Mouse (Mus musculus) forebrain, embryonic 11.5 days (tissue): Measurements from ENCODE around the gene Cdk5r1. TPM values are rescaled to one million over a fixed set of nuclear protein-coding genes. Genes with fewer than 3 reads are reported as not detected.

Source experiments
- ATAC-seq: fragments of 200-750 bp; cut with Nextera tagmentation; replicated peaks from 2 replicates; pipeline ENCODE4 v1.8.0; 2017; ENCODE audit warnings: moderate TSS enrichment; ENCODE audit not compliant: low FRiP score
- DNase-seq: peaks from one replicate; pipeline ENCODE4 v3.0.0-alpha.2; 2017; ENCODE audit warnings: low spot score
- H3K27ac ChIP-seq: fragments of 300-500 bp; sonication (generic); 2 replicates; pipeline ENCODE4 v1.5.1; 2014; ENCODE audit warnings: low read depth, low read length
- H3K27me3 ChIP-seq: fragments of 300-500 bp; sonication (generic); 2 replicates; pipeline ENCODE4 v1.6.1; 2014; ENCODE audit warnings: mild to moderate bottlenecking, low read length, mixed read lengths; ENCODE audit not compliant: control insufficient read depth, insufficient read depth
- H3K36me3 ChIP-seq: fragments of 300-500 bp; sonication (generic); 2 replicates; pipeline ENCODE4 v1.6.1; 2014; ENCODE audit warnings: mild to moderate bottlenecking, low read length, moderate library complexity, mixed read lengths; ENCODE audit not compliant: control insufficient read depth, insufficient read depth
- H3K4me1 ChIP-seq: fragments of 300-500 bp; sonication (generic); replicated peaks from 2 replicates; pipeline ENCODE4 v1.6.1; 2014; ENCODE audit warnings: low read length, mixed read lengths; ENCODE audit not compliant: control insufficient read depth, insufficient read depth
- H3K4me2 ChIP-seq: fragments of 300-500 bp; sonication (generic); 2 replicates; pipeline ENCODE4 v1.6.1; 2014; ENCODE audit warnings: low read depth, mild to moderate bottlenecking, low read length, moderate library complexity, mixed read lengths; ENCODE audit not compliant: severe bottlenecking
- H3K4me3 ChIP-seq: fragments of 300-500 bp; sonication (generic); 2 replicates; pipeline ENCODE4 v1.5.1; 2014; ENCODE audit warnings: low read depth, low read length
- H3K9ac ChIP-seq: fragments of 300-500 bp; sonication (generic); 2 replicates; pipeline ENCODE4 v1.6.1; 2014; ENCODE audit warnings: low read length
- H3K9me3 ChIP-seq: fragments of 300-500 bp; sonication (generic); 2 replicates; pipeline ENCODE4 v1.6.1; 2016; ENCODE audit warnings: low read length, mixed read lengths; ENCODE audit not compliant: control insufficient read depth
- WGBS: fragments of 180-500 bp; shearing (Covaris S2); extraction: QIAGEN DNeasy Blood & Tissue Kit; methylation state at CpG from one replicate; pipeline ENCODE4 v1.1.7; 2014; 5-methylcytosine and 5-hydroxymethylcytosine counted together
- polyA plus RNA-seq: library from polyadenylated mRNA; unstranded; fragments of >200 nt; fragmentation: Nextera tagmentation; extraction: Ambion mirVana; gene quantifications from 2 replicates; pipeline ENCODE4 v1.2.1, GENCODE M21; 2014

The Cdk5r1 gene
- polyA plus RNA-seq, 1 experiment from 2014 or later: 15.7 TPM

- peaks cover 10% of the 10 kb centered on the region; the same call in 1 of the 2 replicates for H3K4me1 ChIP-seq
- H3K4me3 ChIP-seq: no peak overlapping the region
- no peak overlapping the region for H3K27ac ChIP-seq
- H3K9me3 ChIP-seq: no peaks in the 10 kb centered on the region
- H3K27me3 ChIP-seq: no peaks in the 10 kb centered on the region; the same call in 1 of the 2 replicates
- no peaks in the 10 kb centered on the region for H3K36me3 ChIP-seq
- H3K4me2 ChIP-seq: no peak overlapping the region
- DNase-seq (no peak), ATAC-seq (peak; percentile 51; the same call in 1 of the 2 replicates)
- no peak overlapping the region for H3K9ac ChIP-seq
- WGBS: 50% methylated on average over 12 of the region's 12 CpGs
Observed at GRCm38 (mm10) chr11:80484191-80484791, 7.5 kb downstream of the Cdk5r1 start.

- no peak overlapping the region for H3K9ac ChIP-seq
- H3K27me3 ChIP-seq: no peaks in the 10 kb centered on the region; the same call in 1 of the 2 replicates
- DNase-seq: no peak
- H3K9me3 ChIP-seq: no peaks in the 10 kb centered on the region
- 87% methylated on average over 9 of the region's 9 CpGs for WGBS
- H3K4me2 ChIP-seq: no peak overlapping the region
- H3K4me3 ChIP-seq: no peak overlapping the region
- H3K36me3 ChIP-seq: no peaks in the 10 kb centered on the region
- ATAC-seq: no peak
- H3K4me1 ChIP-seq: peaks cover 3% of the 10 kb centered on the region; the same call in 1 of the 2 replicates
- H3K27ac ChIP-seq: no peak overlapping the region
Observed at GRCm38 (mm10) chr11:80485120-80485551, 8.3 kb downstream of the Cdk5r1 start.

- DNase-seq: no peak
- Histone ChIP-seq H3K36me3 (no peaks in the 10 kb centered on the region), H3K9ac (no peak overlapping the region), H3K4me2 (no peak overlapping the region), H3K27me3 (no peaks in the 10 kb centered on the region; the same call in 1 of the 2 replicates), H3K4me1 (peaks cover 2% of the 10 kb centered on the region; the same call in 1 of the 2 replicates), H3K4me3 (no peak overlapping the region), H3K27ac (no peak overlapping the region), H3K9me3 (no peaks in the 10 kb centered on the region)
- WGBS: 83% methylated on average over 10 of the region's 10 CpGs
- no peak for ATAC-seq
Observed at GRCm38 (mm10) chr11:80485622-80486206, 8.9 kb downstream of the Cdk5r1 start.

GRCm38 (mm10) chr11:80487904-80488587, 11.2 kb downstream of the Cdk5r1 start:
- no peak for ATAC-seq

GRCm38 (mm10) chr11:80489172-80489881, 12.5 kb downstream of the Cdk5r1 start:
- DNase-seq: no peak
- 63% methylated on average over 12 of the region's 12 CpGs for WGBS
- no peak for ATAC-seq
- no peak overlapping the region for H3K27ac ChIP-seq
- H3K9ac ChIP-seq: peak overlapping the region; percentile 1; the same call in 1 of the 2 replicates
- no peaks in the 10 kb centered on the region for H3K9me3 ChIP-seq
- no peak overlapping the region for H3K4me3 ChIP-seq
- no peaks in the 10 kb centered on the region; the same call in 1 of the 2 replicates for H3K4me1 ChIP-seq
- H3K36me3 ChIP-seq: no peaks in the 10 kb centered on the region
- no peak overlapping the region for H3K4me2 ChIP-seq
- H3K27me3 ChIP-seq: no peaks in the 10 kb centered on the region; the same call in 1 of the 2 replicates

More at GRCm38 (mm10) chr11:80487904-80488587, 11.2 kb downstream of the Cdk5r1 start:
- H3K27me3 ChIP-seq: no peaks in the 10 kb centered on the region; the same call in 1 of the 2 replicates
- no peak for DNase-seq
- no peaks in the 10 kb centered on the region for H3K9me3 ChIP-seq
- H3K27ac ChIP-seq: no peak overlapping the region
- H3K4me1 ChIP-seq: no peaks in the 10 kb centered on the region; the same call in 1 of the 2 replicates
- no peak overlapping the region for H3K9ac ChIP-seq
- no peak overlapping the region for H3K4me3 ChIP-seq
- H3K36me3 ChIP-seq: no peaks in the 10 kb centered on the region
- no peak overlapping the region for H3K4me2 ChIP-seq
- WGBS: 77% methylated on average over 15 of the region's 15 CpGs

- ATAC-seq (no peak), DNase-seq (no peak)
- Histone ChIP-seq H3K36me3 (no peaks in the 10 kb centered on the region), H3K27me3 (no peaks in the 10 kb centered on the region; the same call in 1 of the 2 replicates), H3K4me2 (no peak overlapping the region), H3K9ac (no peak overlapping the region), H3K4me1 (no peaks in the 10 kb centered on the region; the same call in 1 of the 2 replicates), H3K9me3 (no peaks in the 10 kb centered on the region), H3K4me3 (no peak overlapping the region), H3K27ac (no peak overlapping the region)
- WGBS: 65% methylated on average over 5 of the region's 5 CpGs
Observed at GRCm38 (mm10) chr11:80489882-80490196, 13.0 kb downstream of the Cdk5r1 start.

GRCm38 (mm10) chr11:80490831-80491230, 14.0 kb downstream of the Cdk5r1 start:
- Histone ChIP-seq H3K9ac (no peak overlapping the region), H3K4me3 (no peak overlapping the region), H3K4me2 (no peak overlapping the region), H3K9me3 (no peaks in the 10 kb centered on the region), H3K36me3 (no peaks in the 10 kb centered on the region), H3K27ac (no peak overlapping the region), H3K27me3 (no peaks in the 10 kb centered on the region), H3K4me1 (no peaks in the 10 kb centered on the region; the same call in 1 of the 2 replicates)
- WGBS: 81% methylated on average over 10 of the region's 10 CpGs
- ATAC-seq (no peak), DNase-seq (no peak)

- no peak for DNase-seq
- Histone ChIP-seq H3K36me3 (no peaks in the 10 kb centered on the region), H3K9me3 (no peaks in the 10 kb centered on the region), H3K4me2 (no peak overlapping the region), H3K4me1 (no peaks in the 10 kb centered on the region; the same call in 1 of the 2 replicates), H3K9ac (no peak overlapping the region), H3K27ac (no peak overlapping the region), H3K4me3 (no peak overlapping the region), H3K27me3 (no peaks in the 10 kb centered on the region)
- WGBS: 97% methylated on average over 5 of the region's 5 CpGs
- no peak for ATAC-seq
Observed at GRCm38 (mm10) chr11:80493186-80493585, 16.4 kb downstream of the Cdk5r1 start.
